Mouse (Mus musculus) liver, adult 2 months (tissue): ENCODE data around the gene Ahr.

ENCODE experiments used
- CTCF ChIP-seq: fragments of 200-500 bp; IDR thresholded peaks from 2 replicates; pipeline ENCODE4 v1.5.1; 2011; ENCODE audit warnings: low read depth, low read length, control low read depth
- POLR2A ChIP-seq: fragments of 200-500 bp; IDR thresholded peaks from 2 replicates; pipeline ENCODE4 v1.6.1; 2011; ENCODE audit warnings: low read length, control low read depth; ENCODE audit not compliant: insufficient read depth; ENCODE audit errors: extremely low read depth

DNA sequence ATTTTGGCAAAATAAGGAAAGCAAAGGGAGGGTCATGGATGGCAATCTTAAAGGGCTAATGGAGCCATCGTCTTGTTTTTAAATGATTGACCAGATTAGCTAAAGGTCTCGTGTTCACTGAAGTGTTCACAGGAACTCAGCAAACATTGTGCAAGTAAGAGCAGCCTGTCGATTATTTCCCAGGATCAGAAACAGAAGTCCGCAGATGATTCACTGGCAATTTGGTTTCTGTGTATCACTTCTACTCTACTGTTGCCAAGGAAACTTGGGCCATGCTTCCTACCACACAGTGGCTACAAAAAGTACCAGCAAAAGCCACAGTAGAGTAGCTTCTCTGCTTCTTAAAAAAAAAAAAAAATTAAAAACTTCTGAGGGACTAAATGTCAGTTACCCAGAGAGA, 44.0 kb upstream of the Ahr start:
- TF ChIP-seq CTCF (no peak), POLR2A (no peak)
